Mouse (Mus musculus) forebrain, embryonic 13.5 days (tissue): ENCODE data around the gene Vcam1. TPM values are rescaled to one million over a fixed set of nuclear protein-coding genes. Genes with fewer than 3 reads are reported as not detected.

Experiments used
- ATAC-seq: fragments of 200-750 bp; cut with Nextera tagmentation; 2 replicates; pipeline ENCODE4 v1.8.0; 2017
- H3K27ac ChIP-seq: fragments of 300-500 bp; sonication (generic); 2 replicates; pipeline ENCODE4 v1.5.1; 2015; ENCODE audit warnings: inconsistent platforms, mild to moderate bottlenecking, moderate library complexity
- H3K27me3 ChIP-seq: fragments of 300-500 bp; sonication (generic); 2 replicates; pipeline ENCODE4 v1.6.1; 2015; ENCODE audit warnings: mild to moderate bottlenecking, inconsistent platforms
- H3K36me3 ChIP-seq: fragments of 300-500 bp; sonication (generic); 2 replicates; pipeline ENCODE4 v1.6.1; 2015; ENCODE audit warnings: mild to moderate bottlenecking, inconsistent platforms; ENCODE audit not compliant: poor library complexity, severe bottlenecking
- H3K4me1 ChIP-seq: fragments of 300-500 bp; sonication (generic); 2 replicates; pipeline ENCODE4 v1.6.1; 2015; ENCODE audit warnings: inconsistent platforms
- H3K4me2 ChIP-seq: fragments of 300-500 bp; sonication (generic); 2 replicates; pipeline ENCODE4 v1.6.1; 2015; ENCODE audit warnings: inconsistent platforms, mild to moderate bottlenecking, moderate library complexity
- H3K4me3 ChIP-seq: fragments of 300-500 bp; sonication (generic); 2 replicates; pipeline ENCODE4 v1.5.1; 2015; ENCODE audit warnings: mild to moderate bottlenecking, inconsistent platforms
- H3K9ac ChIP-seq: fragments of 300-500 bp; sonication (generic); 2 replicates; pipeline ENCODE4 v1.6.1; 2015; ENCODE audit warnings: mild to moderate bottlenecking, inconsistent platforms
- H3K9me3 ChIP-seq: fragments of 300-500 bp; sonication (generic); replicated peaks from 2 replicates; pipeline ENCODE4 v1.6.1; 2016; ENCODE audit warnings: inconsistent platforms
- WGBS: fragments of 180-500 bp; shearing (Covaris S2); methylation state at CpG from one replicate; pipeline ENCODE4 v1.1.7; 2015; 5-methylcytosine and 5-hydroxymethylcytosine counted together
- polyA plus RNA-seq: library from polyadenylated mRNA; unstranded; fragments of >200 nt; fragmentation: Nextera tagmentation; extraction: Ambion mirVana; gene quantifications from 2 replicates; pipeline ENCODE4 v1.2.1, GENCODE M21; 2015

The Vcam1 gene
- polyA plus RNA-seq, result 28.1 and 32.9 TPM in 2 replicates

GRCm38 (mm10) chr3:116129259-116129738 lies at the start of gene Vcam1:
Vcam1 (minus strand) TSS chr3:116129688.
- H3K9me3 ChIP-seq, result no peaks in the 10 kb centered on the region
- H3K4me2 ChIP-seq, result peak within 1 kb of the TSS; percentile 58
- peak within 1 kb of the TSS; percentile 41 for H3K27ac ChIP-seq
- no peaks in the 10 kb centered on the region for H3K27me3 ChIP-seq
- H3K4me1 ChIP-seq, result peaks cover 40% of the 10 kb centered on the region
- 0% methylated on average over 9 of the region's 9 CpGs for WGBS
- 0 out of 2 replicates have a peak, but pooled peaks cover 2% of the 10 kb centered on the region for H3K36me3 ChIP-seq
- peak; percentile 86 for ATAC-seq
- peak within 1 kb of the TSS; percentile 38 for H3K4me3 ChIP-seq
- peak within 1 kb of the TSS; percentile 58 for H3K9ac ChIP-seq

GRCm38 (mm10) chr3:116175106-116175505 lies 45.6 kb upstream of the Vcam1 start:
- H3K36me3 ChIP-seq, result no peaks in the 10 kb centered on the region
- H3K4me1 ChIP-seq, result no peaks in the 10 kb centered on the region
- WGBS, result 89% methylated on average over 6 of the region's 6 CpGs
- no peak overlapping the region for H3K27ac ChIP-seq
- H3K27me3 ChIP-seq, result no peaks in the 10 kb centered on the region
- H3K9ac ChIP-seq, result no peak overlapping the region
- H3K4me2 ChIP-seq, result no peak overlapping the region
- H3K4me3 ChIP-seq, result no peak overlapping the region
- H3K9me3 ChIP-seq, result no peaks in the 10 kb centered on the region
- ATAC-seq, result no peak

- H3K4me3 ChIP-seq, result no peak overlapping the region
- ATAC-seq, result no peak
- 82% methylated on average over 5 of the region's 5 CpGs for WGBS
- H3K27ac ChIP-seq, result no peak overlapping the region
- H3K27me3 ChIP-seq, result no peaks in the 10 kb centered on the region
- H3K4me2 ChIP-seq, result no peak overlapping the region
- no peaks in the 10 kb centered on the region for H3K4me1 ChIP-seq
- H3K9me3 ChIP-seq, result no peaks in the 10 kb centered on the region
- H3K9ac ChIP-seq, result no peak overlapping the region
- H3K36me3 ChIP-seq, result no peaks in the 10 kb centered on the region
Observed at GRCm38 (mm10) chr3:116171461-116171860, 42.0 kb upstream of the Vcam1 start.

GRCm38 (mm10) chr3:116168056-116168455 lies 38.6 kb upstream of the Vcam1 start:
- no peak for ATAC-seq
- Histone ChIP-seq H3K4me1 (no peaks in the 10 kb centered on the region), H3K27me3 (no peaks in the 10 kb centered on the region), H3K9me3 (no peaks in the 10 kb centered on the region), H3K36me3 (no peaks in the 10 kb centered on the region), H3K9ac (no peak overlapping the region), H3K27ac (no peak overlapping the region), H3K4me2 (no peak overlapping the region), H3K4me3 (no peak overlapping the region)
- 88% methylated on average over 2 of the region's 2 CpGs for WGBS

GRCm38 (mm10) chr3:116166296-116166695 lies 36.8 kb upstream of the Vcam1 start:
- H3K36me3 ChIP-seq, result no peaks in the 10 kb centered on the region
- no peak overlapping the region for H3K4me3 ChIP-seq
- no peaks in the 10 kb centered on the region for H3K4me1 ChIP-seq
- whole genome bisulfite sequencing, result 84% methylated on average over 8 of the region's 8 CpGs
- H3K27me3 ChIP-seq, result no peaks in the 10 kb centered on the region
- no peak overlapping the region for H3K9ac ChIP-seq
- ATAC-seq, result no peak
- no peak overlapping the region for H3K27ac ChIP-seq
- no peaks in the 10 kb centered on the region for H3K9me3 ChIP-seq
- no peak overlapping the region for H3K4me2 ChIP-seq

- Histone ChIP-seq H3K9me3 (no peaks in the 10 kb centered on the region), H3K4me2 (no peak overlapping the region), H3K27me3 (no peaks in the 10 kb centered on the region), H3K4me1 (no peaks in the 10 kb centered on the region), H3K9ac (no peak overlapping the region), H3K36me3 (no peaks in the 10 kb centered on the region), H3K27ac (no peak overlapping the region), H3K4me3 (no peak overlapping the region)
- ATAC-seq, result no peak
- WGBS, result 56% methylated on average over 1 of the region's 1 CpGs
Observed at GRCm38 (mm10) chr3:116165030-116165429, 35.5 kb upstream of the Vcam1 start.

GRCm38 (mm10) chr3:116163517-116163916 lies 34.0 kb upstream of the Vcam1 start:
- ATAC-seq, result no peak
- Histone ChIP-seq H3K4me1 (no peaks in the 10 kb centered on the region), H3K27me3 (no peaks in the 10 kb centered on the region), H3K27ac (no peak overlapping the region), H3K4me3 (no peak overlapping the region), H3K36me3 (no peaks in the 10 kb centered on the region), H3K9ac (no peak overlapping the region), H3K4me2 (no peak overlapping the region), H3K9me3 (no peaks in the 10 kb centered on the region)
- WGBS, result 79% methylated on average over 5 of the region's 5 CpGs

GRCm38 (mm10) chr3:116162097-116162666 lies 32.7 kb upstream of the Vcam1 start:
- WGBS, result 80% methylated on average over 9 of the region's 9 CpGs
- no peak overlapping the region for H3K4me3 ChIP-seq
- H3K9me3 ChIP-seq, result no peaks in the 10 kb centered on the region
- no peak overlapping the region for H3K27ac ChIP-seq
- H3K27me3 ChIP-seq, result no peaks in the 10 kb centered on the region
- no peak overlapping the region for H3K9ac ChIP-seq
- no peak overlapping the region for H3K4me2 ChIP-seq
- no peaks in the 10 kb centered on the region for H3K36me3 ChIP-seq
- ATAC-seq, result no peak
- no peaks in the 10 kb centered on the region for H3K4me1 ChIP-seq

- no peak overlapping the region for H3K4me2 ChIP-seq
- no peak overlapping the region for H3K9ac ChIP-seq
- WGBS, result 93% methylated on average over 5 of the region's 5 CpGs
- H3K27me3 ChIP-seq, result no peaks in the 10 kb centered on the region
- H3K36me3 ChIP-seq, result no peaks in the 10 kb centered on the region
- no peaks in the 10 kb centered on the region for H3K4me1 ChIP-seq
- H3K4me3 ChIP-seq, result no peak overlapping the region
- H3K27ac ChIP-seq, result no peak overlapping the region
- no peak for ATAC-seq
- no peaks in the 10 kb centered on the region for H3K9me3 ChIP-seq
Observed at GRCm38 (mm10) chr3:116159376-116159775, 29.9 kb upstream of the Vcam1 start.

GRCm38 (mm10) chr3:116157447-116157990 lies 28.0 kb upstream of the Vcam1 start:
- 68% methylated on average over 13 of the region's 13 CpGs for WGBS
- ATAC-seq, result no peak
- no peak overlapping the region for H3K27ac ChIP-seq
- H3K4me2 ChIP-seq, result no peak overlapping the region
- H3K9ac ChIP-seq, result no peak overlapping the region
- no peaks in the 10 kb centered on the region for H3K4me1 ChIP-seq
- H3K9me3 ChIP-seq, result no peaks in the 10 kb centered on the region
- H3K36me3 ChIP-seq, result no peaks in the 10 kb centered on the region
- H3K27me3 ChIP-seq, result no peaks in the 10 kb centered on the region
- no peak overlapping the region for H3K4me3 ChIP-seq

GRCm38 (mm10) chr3:116150056-116150632 lies 20.7 kb upstream of the Vcam1 start:
- H3K4me1 ChIP-seq, result peaks cover 12% of the 10 kb centered on the region
- 88% methylated on average over 13 of the region's 13 CpGs for WGBS
- ATAC-seq, result no peak
- H3K9me3 ChIP-seq, result no peaks in the 10 kb centered on the region
- no peak overlapping the region for H3K4me3 ChIP-seq
- no peaks in the 10 kb centered on the region for H3K36me3 ChIP-seq
- H3K27ac ChIP-seq, result no peak overlapping the region
- no peak overlapping the region for H3K4me2 ChIP-seq
- no peak overlapping the region for H3K9ac ChIP-seq
- H3K27me3 ChIP-seq, result no peaks in the 10 kb centered on the region

- H3K4me2 ChIP-seq, result no peak overlapping the region
- 70% methylated on average over 4 of the region's 4 CpGs for WGBS
- no peaks in the 10 kb centered on the region for H3K9me3 ChIP-seq
- no peaks in the 10 kb centered on the region for H3K36me3 ChIP-seq
- no peak for ATAC-seq
- H3K9ac ChIP-seq, result no peak overlapping the region
- peaks cover 12% of the 10 kb centered on the region for H3K4me1 ChIP-seq
- no peaks in the 10 kb centered on the region for H3K27me3 ChIP-seq
- H3K4me3 ChIP-seq, result no peak overlapping the region
- H3K27ac ChIP-seq, result no peak overlapping the region
Observed at GRCm38 (mm10) chr3:116149096-116149495, 19.6 kb upstream of the Vcam1 start.
